Mouse (Mus musculus) midbrain, embryonic 10.5 days (tissue): ENCODE data around the gene Pigu. TPM values are rescaled to one million over a fixed set of nuclear protein-coding genes. Genes with fewer than 3 reads are reported as not detected.

Source experiments
- DNase-seq: peaks from one replicate; pipeline ENCODE4 v3.0.0-alpha.2; 2017; ENCODE audit warnings: low spot score
- H3K27ac ChIP-seq: fragments of 300-500 bp; sonication (generic); replicated peaks from 2 replicates; pipeline ENCODE4 v1.5.1; 2016; ENCODE audit warnings: mild to moderate bottlenecking
- H3K27me3 ChIP-seq: fragments of 300-500 bp; sonication (generic); 2 replicates; pipeline ENCODE4 v1.6.1; 2016; ENCODE audit warnings: low read depth, mild to moderate bottlenecking; ENCODE audit not compliant: poor library complexity, severe bottlenecking
- H3K36me3 ChIP-seq: fragments of 300-500 bp; sonication (generic); 2 replicates; pipeline ENCODE4 v1.6.1; 2016; ENCODE audit warnings: mild to moderate bottlenecking, moderate library complexity
- H3K4me1 ChIP-seq: fragments of 300-500 bp; sonication (generic); 2 replicates; pipeline ENCODE4 v1.6.1; 2016
- H3K4me3 ChIP-seq: fragments of 300-500 bp; sonication (generic); 2 replicates; pipeline ENCODE4 v1.5.1; 2016; ENCODE audit warnings: mild to moderate bottlenecking, moderate library complexity
- H3K9me3 ChIP-seq: fragments of 300-500 bp; sonication (generic); replicated peaks from 2 replicates; pipeline ENCODE4 v1.6.1; 2016; ENCODE audit warnings: mild to moderate bottlenecking
- WGBS: fragments of 180-500 bp; shearing (Covaris S2); methylation state at CpG from one replicate; pipeline ENCODE4 v1.1.7; 2016; 5-methylcytosine and 5-hydroxymethylcytosine counted together
- polyA plus RNA-seq: library from polyadenylated mRNA; unstranded; fragments of >200 nt; fragmentation: Nextera tagmentation; extraction: Ambion mirVana; gene quantifications from 2 replicates; pipeline ENCODE4 v1.2.1, GENCODE M21; 2016

The Pigu gene
- polyA plus RNA-seq, 1 experiment from 2014 or later, result 57.1 TPM

GRCm38 (mm10) chr2:155381643-155382331, 24.6 kb upstream of the Pigu start:
- peaks cover 18% of the 10 kb centered on the region for H3K36me3 ChIP-seq
- peak; percentile 96 for DNase-seq
- no peaks in the 10 kb centered on the region for H3K9me3 ChIP-seq
- under 1% methylated on average over 68 of the region's 68 CpGs for WGBS
- H3K4me1 ChIP-seq, result peaks cover 53% of the 10 kb centered on the region
- H3K4me3 ChIP-seq, result peak overlapping the region; percentile 85
- peaks cover 43% of the 10 kb centered on the region for H3K27me3 ChIP-seq
- peak overlapping the region; percentile 98 for H3K27ac ChIP-seq

GRCm38 (mm10) chr2:155381060-155381437, 23.8 kb upstream of the Pigu start:
- H3K4me1 ChIP-seq, result peaks cover 45% of the 10 kb centered on the region
- peaks cover 36% of the 10 kb centered on the region for H3K27me3 ChIP-seq
- peaks cover 11% of the 10 kb centered on the region for H3K36me3 ChIP-seq
- peak overlapping the region; percentile 98 for H3K27ac ChIP-seq
- DNase-seq, result no peak
- peak overlapping the region; percentile 85 for H3K4me3 ChIP-seq
- no peaks in the 10 kb centered on the region for H3K9me3 ChIP-seq
- WGBS, result 2% methylated on average over 11 of the region's 11 CpGs

- peak within 1 kb of the TSS; percentile 85 for H3K4me3 ChIP-seq
- DNase-seq, result no peak
- 49% methylated on average over 8 of the region's 8 CpGs for WGBS
- peaks cover 30% of the 10 kb centered on the region for H3K27me3 ChIP-seq
- H3K4me1 ChIP-seq, result peaks cover 39% of the 10 kb centered on the region
- H3K27ac ChIP-seq, result peak within 1 kb of the TSS; percentile 98
- no peaks in the 10 kb centered on the region for H3K9me3 ChIP-seq
- H3K36me3 ChIP-seq, result peaks cover 5% of the 10 kb centered on the region
These were observed 23.2 kb upstream of the Pigu start, which contains the start of gene Trp53inp2 for GRCm38 (mm10) chr2:155380261-155381059. Gene Trp53inp2, plus strand, starts transcription at chr2:155381059.

GRCm38 (mm10) chr2:155376191-155376590, 19.0 kb upstream of the Pigu start:
- H3K4me3 ChIP-seq, result no peak overlapping the region
- H3K27ac ChIP-seq, result no peak overlapping the region
- no peak for DNase-seq
- peaks cover 23% of the 10 kb centered on the region for H3K27me3 ChIP-seq
- H3K4me1 ChIP-seq, result peaks cover 15% of the 10 kb centered on the region
- H3K9me3 ChIP-seq, result no peaks in the 10 kb centered on the region
- 82% methylated on average over 10 of the region's 10 CpGs for WGBS
- H3K36me3 ChIP-seq, result no peaks in the 10 kb centered on the region

- DNase-seq, result no peak
- no peaks in the 10 kb centered on the region for H3K9me3 ChIP-seq
- H3K4me1 ChIP-seq, result no peaks in the 10 kb centered on the region
These were observed 17.3 kb upstream of the Pigu start for GRCm38 (mm10) chr2:155374521-155374920.

GRCm38 (mm10) chr2:155373886-155374285, 16.7 kb upstream of the Pigu start:
- Histone ChIP-seq H3K9me3 (no peaks in the 10 kb centered on the region), H3K27me3 (peaks cover under 1% of the 10 kb centered on the region), H3K4me1 (no peaks in the 10 kb centered on the region), H3K36me3 (no peaks in the 10 kb centered on the region), H3K27ac (no peak overlapping the region), H3K4me3 (no peak overlapping the region)
- DNase-seq, result no peak
- 80% methylated on average over 1 of the region's 1 CpGs for WGBS

More at GRCm38 (mm10) chr2:155374521-155374920, 17.3 kb upstream of the Pigu start:
- Histone ChIP-seq H3K27ac (no peak overlapping the region), H3K4me3 (no peak overlapping the region), H3K36me3 (no peaks in the 10 kb centered on the region), H3K27me3 (peaks cover 7% of the 10 kb centered on the region)

GRCm38 (mm10) chr2:155373302-155373701, 16.1 kb upstream of the Pigu start:
- no peaks in the 10 kb centered on the region for H3K36me3 ChIP-seq
- no peak overlapping the region for H3K4me3 ChIP-seq
- H3K27me3 ChIP-seq, result no peaks in the 10 kb centered on the region
- no peak overlapping the region for H3K27ac ChIP-seq
- WGBS, result 75% methylated on average over 1 of the region's 1 CpGs
- no peaks in the 10 kb centered on the region for H3K4me1 ChIP-seq
- H3K9me3 ChIP-seq, result no peaks in the 10 kb centered on the region
- no peak for DNase-seq

GRCm38 (mm10) chr2:155372451-155372850, 15.2 kb upstream of the Pigu start:
- WGBS, result 77% methylated on average over 4 of the region's 4 CpGs
- no peak overlapping the region for H3K4me3 ChIP-seq

GRCm38 (mm10) chr2:155369333-155369883, 12.2 kb upstream of the Pigu start:
- 77% methylated on average over 7 of the region's 7 CpGs for WGBS
- DNase-seq, result no peak
- no peak overlapping the region for H3K4me3 ChIP-seq
- H3K9me3 ChIP-seq, result no peaks in the 10 kb centered on the region
- H3K4me1 ChIP-seq, result no peaks in the 10 kb centered on the region
- H3K36me3 ChIP-seq, result no peaks in the 10 kb centered on the region
- no peak overlapping the region for H3K27ac ChIP-seq
- no peaks in the 10 kb centered on the region for H3K27me3 ChIP-seq

More at GRCm38 (mm10) chr2:155372451-155372850, 15.2 kb upstream of the Pigu start:
- no peak overlapping the region for H3K27ac ChIP-seq
- H3K9me3 ChIP-seq, result no peaks in the 10 kb centered on the region
- H3K27me3 ChIP-seq, result no peaks in the 10 kb centered on the region
- no peak for DNase-seq
- H3K36me3 ChIP-seq, result no peaks in the 10 kb centered on the region
- no peaks in the 10 kb centered on the region for H3K4me1 ChIP-seq

GRCm38 (mm10) chr2:155367635-155368284, 10.5 kb upstream of the Pigu start:
- H3K27ac ChIP-seq, result no peak overlapping the region
- 83% methylated on average over 7 of the region's 7 CpGs for WGBS
- no peaks in the 10 kb centered on the region for H3K27me3 ChIP-seq
- no peak overlapping the region for H3K4me3 ChIP-seq
- DNase-seq, result no peak
- no peaks in the 10 kb centered on the region for H3K9me3 ChIP-seq
- no peaks in the 10 kb centered on the region for H3K36me3 ChIP-seq
- H3K4me1 ChIP-seq, result no peaks in the 10 kb centered on the region

- Histone ChIP-seq H3K27ac (peak overlapping the region; percentile 88), H3K9me3 (no peaks in the 10 kb centered on the region), H3K27me3 (no peaks in the 10 kb centered on the region), H3K36me3 (no peaks in the 10 kb centered on the region), H3K4me1 (peaks cover 18% of the 10 kb centered on the region), H3K4me3 (peak overlapping the region; percentile 94)
- WGBS, result 38% methylated on average over 14 of the region's 14 CpGs
- DNase-seq, result no peak
These were observed 613 bp upstream of the Pigu start for GRCm38 (mm10) chr2:155357686-155358399.

GRCm38 (mm10) chr2:155354402-155354801, 2.8 kb downstream of the Pigu start:
- Histone ChIP-seq H3K27ac (no peak overlapping the region), H3K4me1 (peaks cover 18% of the 10 kb centered on the region), H3K36me3 (peaks cover 10% of the 10 kb centered on the region), H3K9me3 (no peaks in the 10 kb centered on the region), H3K27me3 (no peaks in the 10 kb centered on the region), H3K4me3 (no peak overlapping the region)
- DNase-seq, result no peak
- 95% methylated on average over 3 of the region's 3 CpGs for WGBS
